Mouse (Mus musculus): Measurements from ENCODE around the gene Trappc2. TPM values are rescaled to one million over a fixed set of nuclear protein-coding genes. Genes with fewer than 3 reads are reported as not detected.

Gene Trappc2
- polyA plus RNA-seq, 1 experiment from 2014 or later = 38.4 TPM

Other genes with a start within 250 kb of the Trappc2 start
- gene Gpm6b, start 201.7 kb upstream of the Trappc2 start, polyA plus RNA-seq (2015; fragmentation: Nextera tagmentation; extraction: Ambion mirVana) = 46.6 and 47.4 TPM in 2 replicates
- gene Ofd1, start 130 bp downstream of the Trappc2 start, polyA plus RNA-seq (2015; fragmentation: Nextera tagmentation; extraction: Ambion mirVana) = 6.8 and 6.9 TPM in 2 replicates
- gene Rab9, start 39.3 kb downstream of the Trappc2 start, polyA plus RNA-seq (2015; fragmentation: Nextera tagmentation; extraction: Ambion mirVana) = 64.5 and 67.6 TPM in 2 replicates
- 7.6 and 9.1 TPM in 2 replicates for gene Tceanc, start 78.0 kb downstream of the Trappc2 start, polyA plus RNA-seq (2015; fragmentation: Nextera tagmentation; extraction: Ambion mirVana)
- 98.2 and 123 TPM in 2 replicates for gene Egfl6, start 145.1 kb downstream of the Trappc2 start, polyA plus RNA-seq (2015; fragmentation: Nextera tagmentation; extraction: Ambion mirVana)